Mouse (Mus musculus): ENCODE results near the gene Hebp1.
A peak's percentile ranks its signal among the peaks of the same experiment; 100 is the strongest.

Hebp1 gene

GRCm38 (mm10) chr6:135133486-135133885 is 64.3 kb downstream of the Hebp1 start:
- no peak for ATAC-seq (ENCODE audit: insufficient number of reproducible peaks, low FRiP score, low TSS enrichment)

- ATAC-seq (ENCODE audit: insufficient number of reproducible peaks, low FRiP score, low TSS enrichment): no peak
Observed at GRCm38 (mm10) chr6:135133086-135133485, 64.7 kb downstream of the Hebp1 start.

GRCm38 (mm10) chr6:135124755-135125380 is 73.0 kb downstream of the Hebp1 start:
- no peak for ATAC-seq (ENCODE audit: insufficient number of reproducible peaks, low FRiP score, low TSS enrichment)

GRCm38 (mm10) chr6:135118183-135118582 is 79.6 kb downstream of the Hebp1 start, which contains the start of gene Gprc5d:
TSS of gene Gprc5d (minus strand) at chr6:135118283.
- no peak for ATAC-seq (ENCODE audit: insufficient number of reproducible peaks, low FRiP score, low TSS enrichment)

GRCm38 (mm10) chr6:135116479-135116878 is 81.3 kb downstream of the Hebp1 start:
- ATAC-seq (ENCODE audit: insufficient number of reproducible peaks, low FRiP score, low TSS enrichment): no peak

GRCm38 (mm10) chr6:135113114-135113436 is 84.7 kb downstream of the Hebp1 start:
- no peak for ATAC-seq (ENCODE audit: insufficient number of reproducible peaks, low FRiP score, low TSS enrichment)

- ATAC-seq (ENCODE audit: insufficient number of reproducible peaks, low FRiP score, low TSS enrichment): no peak
Observed at GRCm38 (mm10) chr6:135112411-135113113, 85.3 kb downstream of the Hebp1 start.

GRCm38 (mm10) chr6:135107014-135107413 is 90.8 kb downstream of the Hebp1 start:
- ATAC-seq (ENCODE audit: insufficient number of reproducible peaks, low FRiP score, low TSS enrichment): no peak

GRCm38 (mm10) chr6:135102736-135103303 is 95.0 kb downstream of the Hebp1 start:
- no peak for ATAC-seq (ENCODE audit: insufficient number of reproducible peaks, low FRiP score, low TSS enrichment)

GRCm38 (mm10) chr6:135100787-135101472 is 96.9 kb downstream of the Hebp1 start:
- ATAC-seq (ENCODE audit: insufficient number of reproducible peaks, low FRiP score, low TSS enrichment): no peak

GRCm38 (mm10) chr6:135092798-135093470 is 104.9 kb downstream of the Hebp1 start:
- ATAC-seq (ENCODE audit: insufficient number of reproducible peaks, low FRiP score, low TSS enrichment): no peak

GRCm38 (mm10) chr6:135090661-135091060 is 107.2 kb downstream of the Hebp1 start:
- no peak for ATAC-seq (ENCODE audit: insufficient number of reproducible peaks, low FRiP score, low TSS enrichment)

- no peak for ATAC-seq (ENCODE audit: insufficient number of reproducible peaks, low FRiP score, low TSS enrichment)
Observed at GRCm38 (mm10) chr6:135089786-135090185, 108.0 kb downstream of the Hebp1 start.

GRCm38 (mm10) chr6:135087721-135088451 is 109.9 kb downstream of the Hebp1 start:
- peak; percentile 65 for ATAC-seq (ENCODE audit: insufficient number of reproducible peaks, low FRiP score, low TSS enrichment)

All from cerebellum, adult (tissue).